Mouse (Mus musculus): Measurements from ENCODE around the gene Ccdc88b.
"Not testable (repeated sequence)": the region's sequence is repeated elsewhere in the genome, so short reads cannot be mapped to it uniquely, and the experiment has no call there.

Ccdc88b gene

GRCm38 (mm10) chr19:6858031-6858430, at the start of gene Ccdc88b:
Gene Ccdc88b, minus strand, starts transcription at chr19:6858211.
- DNase-seq (ENCODE audit: low read depth, low spot score): no peak

- no peak for DNase-seq (ENCODE audit: low read depth, low spot score)
Observed at GRCm38 (mm10) chr19:6907094-6907493, 49.1 kb upstream of the Ccdc88b start.

- DNase-seq (ENCODE audit: low read depth, low spot score): no peak
Observed at GRCm38 (mm10) chr19:6906199-6906598, 48.2 kb upstream of the Ccdc88b start.

GRCm38 (mm10) chr19:6905498-6906159, 47.6 kb upstream of the Ccdc88b start:
- DNase-seq (ENCODE audit: low read depth, low spot score): no peak

GRCm38 (mm10) chr19:6904846-6905245, 46.8 kb upstream of the Ccdc88b start:
- DNase-seq (ENCODE audit: low read depth, low spot score): no peak

GRCm38 (mm10) chr19:6903031-6903430, 45.0 kb upstream of the Ccdc88b start:
- DNase-seq (ENCODE audit: low read depth, low spot score): no peak

- DNase-seq (ENCODE audit: low read depth, low spot score): no peak
Observed at GRCm38 (mm10) chr19:6899641-6900040, 41.6 kb upstream of the Ccdc88b start.

GRCm38 (mm10) chr19:6895608-6896305, 37.7 kb upstream of the Ccdc88b start:
- DNase-seq (ENCODE audit: low read depth, low spot score): not testable (repeated sequence)

GRCm38 (mm10) chr19:6893731-6894451, 35.9 kb upstream of the Ccdc88b start:
- no peak for DNase-seq (ENCODE audit: low read depth, low spot score)

- DNase-seq (ENCODE audit: low read depth, low spot score): no peak
Observed at GRCm38 (mm10) chr19:6892512-6892911, 34.5 kb upstream of the Ccdc88b start.

- DNase-seq (ENCODE audit: low read depth, low spot score): no peak
Observed at GRCm38 (mm10) chr19:6877965-6878364, 20.0 kb upstream of the Ccdc88b start.

- no peak for DNase-seq (ENCODE audit: low read depth, low spot score)
Observed at GRCm38 (mm10) chr19:6876799-6877198, 18.8 kb upstream of the Ccdc88b start.

GRCm38 (mm10) chr19:6875834-6876233, 17.8 kb upstream of the Ccdc88b start:
- no peak for DNase-seq (ENCODE audit: low read depth, low spot score)

- DNase-seq (ENCODE audit: low read depth, low spot score): no peak
Observed at GRCm38 (mm10) chr19:6874257-6874656, 16.2 kb upstream of the Ccdc88b start.

- DNase-seq (ENCODE audit: low read depth, low spot score): no peak
Observed at GRCm38 (mm10) chr19:6872701-6873100, 14.7 kb upstream of the Ccdc88b start.

GRCm38 (mm10) chr19:6871574-6872271, 13.7 kb upstream of the Ccdc88b start:
- DNase-seq (ENCODE audit: low read depth, low spot score): no peak

GRCm38 (mm10) chr19:6869355-6869754, 11.3 kb upstream of the Ccdc88b start:
- no peak for DNase-seq (ENCODE audit: low read depth, low spot score)

GRCm38 (mm10) chr19:6861451-6861850, 3.4 kb upstream of the Ccdc88b start:
- no peak for DNase-seq (ENCODE audit: low read depth, low spot score)

- no peak for DNase-seq (ENCODE audit: low read depth, low spot score)
Observed at GRCm38 (mm10) chr19:6860706-6861105, 2.7 kb upstream of the Ccdc88b start.

- DNase-seq (ENCODE audit: low read depth, low spot score): no peak
Observed at GRCm38 (mm10) chr19:6859971-6860370, 2.0 kb upstream of the Ccdc88b start.

- no peak for DNase-seq (ENCODE audit: low read depth, low spot score)
Observed at GRCm38 (mm10) chr19:6859032-6859651, 1.1 kb upstream of the Ccdc88b start.
